Comparison of ENCODE assay signal across 9 mouse cellular contexts in the genomic region with DNA sequence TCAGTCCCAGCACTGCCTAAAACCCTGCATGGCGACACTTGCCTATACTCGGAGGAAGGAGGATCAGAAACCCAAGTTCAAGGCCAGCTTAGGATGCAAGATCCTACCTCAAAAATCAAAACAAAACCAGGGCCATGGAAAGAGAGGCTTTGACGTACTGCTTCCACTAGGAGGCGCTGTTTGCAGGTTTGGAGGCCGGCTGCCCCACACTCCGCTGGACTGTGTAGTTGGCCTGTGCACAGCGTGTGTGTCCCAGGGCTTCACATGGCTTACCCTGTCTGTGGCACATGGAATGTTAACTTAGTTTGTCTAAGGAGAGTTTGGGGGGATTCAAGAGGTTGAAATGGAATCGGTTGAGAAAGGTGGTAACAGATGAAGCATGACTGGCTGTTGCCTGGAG. TPM values are rescaled to one million over a fixed set of nuclear protein-coding genes. Genes with fewer than 3 reads are reported as not detected.
DNase-seq lines count a peak whose midpoint lies in the region; ATAC-seq and TF ChIP-seq lines count a peak whose summit lies in the region.
"Had no signal": no experiment of that assay in that cellular context is flagged by ENCODE, and none has a peak within 500 bp of the region (broad histone marks: within the 10 kb centered on the region; RNA-seq: fewer than 3 reads in every experiment).

No protein-coding gene starts in this region.

- peak; percentile 62 for DNase-seq in forebrain, postnatal 0 days
- DNase-seq in 3T3-L1 (ENCODE audit: low read depth, low spot score): peak; percentile 55
- peak; percentile 38 for DNase-seq in adrenal gland, adult 8-10 months
- peak; percentile 89 for DNase-seq in embryo, embryonic 11 days
- peak; percentile 19 to 49 for DNase-seq in kidney, adult 8-10 months
- peak; percentile 74 for DNase-seq in lung, postnatal 0 days (ENCODE audit: low spot score)
- DNase-seq in spleen, adult 12 weeks (ENCODE audit: low spot score): peak; percentile 38

- H3K9ac ChIP-seq in forebrain, postnatal 0 days: no peak overlapping the region
- no peak overlapping the region for H3K9ac ChIP-seq in forebrain, embryonic 13.5 days
- no peak overlapping the region for H3K9ac ChIP-seq in lung, postnatal 0 days (replicated peaks; ENCODE audit: low read depth)
- H3K9ac ChIP-seq: limb, embryonic 13.5 days had no signal

- H3K4me2 ChIP-seq in forebrain, postnatal 0 days (ENCODE audit: low read depth): no peak overlapping the region
- H3K4me2 ChIP-seq in forebrain, embryonic 13.5 days: no peak overlapping the region
- H3K4me2 ChIP-seq in lung, postnatal 0 days (replicated peaks; ENCODE audit: low read depth, low read length): no peak overlapping the region
- H3K4me2 ChIP-seq: limb, embryonic 13.5 days had no signal

- H3K36me3 ChIP-seq in forebrain, postnatal 0 days (ENCODE audit: insufficient read depth): peaks cover 21% of the 10 kb centered on the region; the same call in 1 of the 2 replicates
- peaks cover 33% of the 10 kb centered on the region for H3K36me3 ChIP-seq in forebrain, embryonic 13.5 days (ENCODE audit: poor library complexity, severe bottlenecking)
- peaks cover 23% of the 10 kb centered on the region; the same call in 1 of the 2 replicates for H3K36me3 ChIP-seq in lung, postnatal 0 days (ENCODE audit: insufficient read depth, low read length)

- H3K9me3 ChIP-seq in forebrain, postnatal 0 days (ENCODE audit: low read length): no peaks in the 10 kb centered on the region
- no peaks in the 10 kb centered on the region for H3K9me3 ChIP-seq in forebrain, embryonic 13.5 days (replicated peaks)
- H3K9me3 ChIP-seq in lung, postnatal 0 days (ENCODE audit: low read length): no peaks in the 10 kb centered on the region
- H3K9me3 ChIP-seq: limb, embryonic 13.5 days had no signal

- TF ChIP-seq EP300 in lung, postnatal 0 days (IDR thresholded peaks at IDR 0.05): no peak

- no peaks in the 10 kb centered on the region for H3K4me1 ChIP-seq in forebrain, postnatal 0 days (ENCODE audit: insufficient read depth)
- no peaks in the 10 kb centered on the region for H3K4me1 ChIP-seq in forebrain, embryonic 13.5 days
- no peaks in the 10 kb centered on the region for H3K4me1 ChIP-seq in lung, postnatal 0 days (ENCODE audit: insufficient read depth, low read depth, low read length)
- H3K4me1 ChIP-seq: limb, embryonic 13.5 days had no signal

- peak; percentile 34; the same call in 1 of the 2 replicates for ATAC-seq in forebrain, postnatal 0 days
- no peak for ATAC-seq in forebrain, embryonic 13.5 days
- peak; percentile 70 for ATAC-seq in lung, postnatal 0 days

- peak; percentile 81 for TF ChIP-seq CTCF in forebrain, postnatal 0 days (IDR thresholded peaks at IDR 0.05; ENCODE audit: low read depth)
- peak; percentile 94 for TF ChIP-seq CTCF in lung, postnatal 0 days (IDR thresholded peaks at IDR 0.05)

- no peak overlapping the region for H3K27ac ChIP-seq in forebrain, postnatal 0 days (ENCODE audit: low read depth, low read length)
- no peak overlapping the region for H3K27ac ChIP-seq in forebrain, embryonic 13.5 days
- H3K27ac ChIP-seq in lung, postnatal 0 days (ENCODE audit: low read length): no peak overlapping the region
- H3K27ac ChIP-seq: limb, embryonic 13.5 days had no signal

- no peak overlapping the region for H3K4me3 ChIP-seq in forebrain, postnatal 0 days (ENCODE audit: low read depth, low read length)
- H3K4me3 ChIP-seq in forebrain, embryonic 13.5 days: no peak overlapping the region
- no peak overlapping the region for H3K4me3 ChIP-seq in lung, postnatal 0 days (ENCODE audit: low read depth, low read length)
- H3K4me3 ChIP-seq: limb, embryonic 13.5 days had no signal

- no peaks in the 10 kb centered on the region for H3K27me3 ChIP-seq in forebrain, postnatal 0 days (ENCODE audit: insufficient read depth, low read length)
- no peaks in the 10 kb centered on the region for H3K27me3 ChIP-seq in forebrain, embryonic 13.5 days
- no peaks in the 10 kb centered on the region for H3K27me3 ChIP-seq in lung, postnatal 0 days (replicated peaks; ENCODE audit: insufficient read depth, low read length)
- H3K27me3 ChIP-seq: limb, embryonic 13.5 days had no signal

- WGBS in forebrain, postnatal 0 days: 19% methylated on average over 8 of the region's 8 CpGs
- 23% methylated on average over 8 of the region's 8 CpGs for WGBS in forebrain, embryonic 13.5 days
- 17% methylated on average over 8 of the region's 8 CpGs for WGBS in lung, postnatal 0 days

RNA-seq across cellular contexts. Expression of gene Rabep2, which starts 8.3 kb away (rescaled TPM):
- total RNA-seq in forebrain, postnatal 0 days (2014; rRNA removed): 26.1 and 26.4 TPM in 2 replicates
- polyA plus RNA-seq in forebrain, postnatal 0 days (2015; fragmentation: Nextera tagmentation; extraction: Ambion mirVana): 17.3 and 19.3 TPM in 2 replicates
- 18.7 and 22.4 TPM in 2 replicates for polyA plus RNA-seq in forebrain, embryonic 13.5 days (2015; fragmentation: Nextera tagmentation; extraction: Ambion mirVana)
- 100 to 1,000 TPM in 2 of 4 experiments, 10 to 100 TPM in 2; 52.1 to 174 (median 93.2) TPM for total RNA-seq in adrenal gland, adult 8-10 months (2022)
- 27.3 and 28.3 TPM in 2 replicates for polyA plus RNA-seq in lung, postnatal 0 days (2015; fragmentation: Nextera tagmentation; extraction: Ambion mirVana)

RNA-seq across cellular contexts. Expression of gene Cd19, which starts 22.2 kb away (rescaled TPM):
- 0.67 TPM in 1 of 2 replicates, not detected in the other for total RNA-seq in forebrain, postnatal 0 days (2014; rRNA removed)
- not detected in 2 replicates for polyA plus RNA-seq in forebrain, postnatal 0 days (2015; fragmentation: Nextera tagmentation; extraction: Ambion mirVana)
- not detected in 2 replicates for polyA plus RNA-seq in forebrain, embryonic 13.5 days (2015; fragmentation: Nextera tagmentation; extraction: Ambion mirVana)
- total RNA-seq in adrenal gland, adult 8-10 months (2022): under 1 TPM; 0.56 to 0.94 (median 0.78) TPM
- 0.57 and 1.4 TPM in 2 replicates for polyA plus RNA-seq in lung, postnatal 0 days (2015; fragmentation: Nextera tagmentation; extraction: Ambion mirVana)
- polyA plus RNA-seq: limb, embryonic 13.5 days had no signal

RNA-seq across cellular contexts. Expression of gene Atp2a1, which starts 26.1 kb away (rescaled TPM):
- total RNA-seq in forebrain, postnatal 0 days (2014; rRNA removed): 0.24 and 0.54 TPM in 2 replicates
- 0.10 and 0.45 TPM in 2 replicates for polyA plus RNA-seq in forebrain, postnatal 0 days (2015; fragmentation: Nextera tagmentation; extraction: Ambion mirVana)
- polyA plus RNA-seq in forebrain, embryonic 13.5 days (2015; fragmentation: Nextera tagmentation; extraction: Ambion mirVana): 0.19 and 0.32 TPM in 2 replicates
- under 1 TPM in 1 of 4 experiments, not detected in 3; 0.08 TPM for total RNA-seq in adrenal gland, adult 8-10 months (2022)
- 0.14 and 0.29 TPM in 2 replicates for polyA plus RNA-seq in lung, postnatal 0 days (2015; fragmentation: Nextera tagmentation; extraction: Ambion mirVana)

RNA-seq across cellular contexts. Expression of gene Sh2b1, which starts 38.4 kb away (rescaled TPM):
- 31.0 and 35.4 TPM in 2 replicates for total RNA-seq in forebrain, postnatal 0 days (2014; rRNA removed)
- polyA plus RNA-seq in forebrain, postnatal 0 days (2015; fragmentation: Nextera tagmentation; extraction: Ambion mirVana): 66.0 and 70.4 TPM in 2 replicates
- 55.8 and 61.6 TPM in 2 replicates for polyA plus RNA-seq in forebrain, embryonic 13.5 days (2015; fragmentation: Nextera tagmentation; extraction: Ambion mirVana)
- 10 to 100 TPM; 54.3 to 78.7 (median 65.2) TPM for total RNA-seq in adrenal gland, adult 8-10 months (2022)
- 25.6 and 28.6 TPM in 2 replicates for polyA plus RNA-seq in lung, postnatal 0 days (2015; fragmentation: Nextera tagmentation; extraction: Ambion mirVana)

RNA-seq across cellular contexts. Expression of gene Nfatc2ip, which starts 40.3 kb away (rescaled TPM):
- 5.2 and 6.3 TPM in 2 replicates for total RNA-seq in forebrain, postnatal 0 days (2014; rRNA removed)
- polyA plus RNA-seq in forebrain, postnatal 0 days (2015; fragmentation: Nextera tagmentation; extraction: Ambion mirVana): 2.2 and 2.4 TPM in 2 replicates
- 3.0 and 4.5 TPM in 2 replicates for polyA plus RNA-seq in forebrain, embryonic 13.5 days (2015; fragmentation: Nextera tagmentation; extraction: Ambion mirVana)
- total RNA-seq in adrenal gland, adult 8-10 months (2022): 10 to 100 TPM in 2 of 4 experiments, 1 to 10 TPM in 2; 6.5 to 10.8 (median 8.8) TPM
- 1.5 and 2.0 TPM in 2 replicates for polyA plus RNA-seq in lung, postnatal 0 days (2015; fragmentation: Nextera tagmentation; extraction: Ambion mirVana)

Comparison
In these comparisons a context has a peak if more than half of its experiments do, and no peak if none do; other contexts are left out.
1. DNase-seq: peak in every context shown above with its lines; median percentile 89 in embryo, embryonic 11 days; 74 in lung, postnatal 0 days; 62 in forebrain, postnatal 0 days; 55 in 3T3-L1; 38 in adrenal gland, adult 8-10 months; 38 in spleen, adult 12 weeks; 34 in kidney, adult 8-10 months.